Mouse (Mus musculus) retina, postnatal 7 days (tissue): ENCODE data around the gene Ppcdc.

ENCODE experiments used
- DNase-seq: peaks from one replicate; pipeline ENCODE4 v3.0.0-alpha.2; 2012; ENCODE audit warnings: low read depth, low spot score

The Ppcdc gene

DNA sequence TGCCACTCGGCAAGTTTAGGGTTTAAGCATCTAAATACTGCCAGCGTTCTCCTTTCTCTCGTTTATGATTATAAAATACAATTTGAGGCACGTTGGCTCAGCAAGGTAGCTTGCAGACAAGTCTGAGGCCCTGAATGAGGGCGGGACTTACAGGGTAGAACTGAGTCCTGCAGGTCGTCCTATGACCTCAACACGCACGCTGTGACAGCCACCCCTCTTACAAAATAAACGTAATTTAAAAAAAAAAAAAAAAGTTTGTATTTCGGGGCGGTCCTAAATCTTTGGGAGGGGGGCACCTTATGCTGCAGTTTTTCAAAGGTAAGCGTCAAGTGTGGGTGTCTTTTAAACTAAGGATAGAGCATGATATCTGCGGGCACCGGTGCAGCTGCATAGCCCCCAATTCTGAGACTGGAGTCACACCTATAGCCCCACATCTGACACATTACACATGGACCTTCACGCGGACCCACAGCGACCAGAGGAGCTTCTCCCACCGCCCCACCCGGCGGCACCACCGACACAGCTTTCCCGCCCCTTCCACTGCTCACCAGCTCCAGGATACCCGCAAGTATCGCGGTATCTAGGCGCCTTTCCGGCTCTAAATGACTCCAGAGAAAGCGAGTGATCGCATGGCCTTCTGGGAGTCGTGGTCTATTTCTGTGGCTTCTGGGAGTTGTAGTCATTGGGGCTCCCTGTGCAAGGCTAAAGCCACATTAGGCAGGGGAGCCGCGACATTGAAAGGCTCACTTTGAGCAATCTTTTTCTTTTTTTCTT, at the start of gene Ppcdc:
Gene Ppcdc, minus strand, starts transcription at position 603 of the 774 bp plus-strand sequence.
- peak; percentile 89 for DNase-seq

GRCm38 (mm10) chr9:57487807-57488206, 47.9 kb upstream of the Ppcdc start:
- no peak for DNase-seq

DNA sequence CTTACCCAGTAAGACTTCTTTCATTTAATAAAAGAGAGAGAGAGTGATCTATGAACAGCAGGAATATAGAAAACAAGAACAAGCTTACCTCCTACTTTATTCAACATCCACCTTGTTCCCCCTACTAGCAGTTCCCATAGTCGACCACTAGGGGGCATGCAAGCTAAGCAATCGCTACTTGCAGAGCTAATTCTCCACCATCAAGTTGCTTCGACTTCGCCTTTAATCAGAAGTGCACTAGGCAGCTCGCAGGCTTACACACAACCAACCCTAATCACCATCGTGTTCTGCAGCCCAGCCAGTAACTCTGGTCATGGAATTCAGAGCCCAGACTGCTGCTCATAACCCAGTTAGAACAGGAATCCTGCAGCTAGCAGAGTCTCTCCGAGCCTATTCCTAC, 45.9 kb upstream of the Ppcdc start:
- DNase-seq, result peak; percentile 80

DNA sequence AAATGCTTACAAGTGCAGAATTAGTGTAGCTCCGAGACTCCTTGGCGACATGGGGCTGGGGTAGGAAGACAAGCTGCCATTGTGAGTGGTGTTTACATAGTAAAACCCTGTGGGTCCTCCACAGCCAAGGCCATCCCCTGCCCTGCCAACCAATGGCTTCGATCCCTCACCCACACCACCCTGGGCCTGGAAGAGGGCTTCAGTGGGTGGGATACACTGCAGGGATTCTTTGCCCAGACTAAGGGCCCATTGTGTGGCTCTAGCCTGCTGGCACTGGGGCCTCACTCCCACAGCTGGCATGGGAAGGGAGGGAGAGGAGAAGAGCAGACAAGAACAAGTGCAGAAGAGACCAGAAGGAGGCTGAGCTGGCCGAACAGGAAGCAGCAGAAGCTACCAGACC, 29.0 kb upstream of the Ppcdc start:
- no peak for DNase-seq

DNA sequence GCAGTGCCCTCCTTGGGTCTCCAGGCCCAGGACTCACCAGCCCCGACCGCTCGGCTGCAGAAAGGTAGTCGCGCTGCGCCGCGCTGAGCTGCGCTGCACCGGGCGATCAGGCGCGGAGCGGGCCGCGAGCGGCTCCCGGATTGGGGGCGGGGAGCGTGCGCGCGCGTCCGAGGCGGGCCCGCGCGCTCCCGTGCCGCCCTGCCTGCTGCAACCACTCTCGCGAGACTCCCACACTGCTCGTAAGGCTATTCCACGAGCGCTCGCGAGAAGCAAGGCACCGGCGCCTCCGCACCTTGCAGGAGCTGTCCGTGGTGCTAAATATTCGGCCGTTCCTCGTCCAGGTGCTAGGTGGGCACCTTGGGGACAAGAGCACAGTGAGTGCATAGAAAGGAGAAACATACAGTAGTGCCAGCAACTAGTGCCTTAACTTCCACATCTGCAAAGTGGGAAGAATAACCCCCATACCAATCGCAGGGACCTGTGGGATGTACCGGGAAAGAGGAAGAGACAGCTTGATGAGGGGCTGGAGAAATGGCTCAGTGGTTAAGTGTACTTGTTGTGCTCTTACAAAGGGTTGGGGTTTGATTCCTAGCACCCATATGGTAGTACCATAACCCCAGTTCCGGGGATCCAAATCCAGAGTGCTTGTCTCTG, 28.1 kb upstream of the Ppcdc start, which contains the start of gene Scamp5:
Gene Scamp5, minus strand, starts transcription at position 165 of the 654 bp plus-strand sequence.
- peak; percentile 87 for DNase-seq

GRCm38 (mm10) chr9:57467271-57467771, 27.4 kb upstream of the Ppcdc start:
- DNase-seq, result no peak

DNA sequence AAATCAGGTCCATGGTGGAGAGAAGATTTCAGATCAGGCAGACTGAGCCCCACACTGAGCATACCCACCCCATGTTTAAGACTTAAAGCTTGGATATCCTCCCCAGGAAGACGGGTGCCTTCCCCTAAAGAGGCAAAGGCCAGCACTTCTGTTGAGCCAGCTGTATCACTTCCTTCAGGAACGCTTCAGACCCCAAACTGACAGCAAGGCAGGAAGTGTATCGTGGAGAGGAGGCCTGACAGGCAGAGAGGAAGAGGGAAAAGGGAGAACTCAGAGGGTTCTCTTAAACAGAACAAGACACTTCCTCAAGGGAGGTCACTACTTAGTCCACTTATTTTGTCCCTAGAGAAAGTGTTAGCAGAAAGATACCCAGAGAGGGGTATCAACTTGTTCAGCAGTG, 26.2 kb upstream of the Ppcdc start:
- no peak for DNase-seq

DNA sequence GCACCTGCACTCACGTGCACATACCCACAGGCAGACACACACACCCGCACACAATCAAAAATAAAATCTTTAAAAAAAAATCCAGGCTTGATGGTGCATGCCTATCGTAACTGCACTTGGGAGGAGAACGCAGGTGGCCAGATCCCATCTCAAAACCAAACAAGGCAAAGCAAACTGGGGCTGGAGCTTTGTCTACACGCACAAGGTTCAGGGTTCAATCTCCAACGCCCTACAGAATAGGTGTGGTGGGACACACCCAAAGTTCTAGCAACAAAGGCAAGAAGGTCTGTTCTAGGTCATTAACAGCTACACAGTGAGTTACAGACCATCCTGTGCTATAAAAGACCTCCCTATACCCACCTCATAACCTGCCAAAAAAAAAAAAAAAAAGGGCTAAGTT, 22.9 kb upstream of the Ppcdc start:
- no peak for DNase-seq

- DNase-seq, result no peak
These were observed 19.8 kb upstream of the Ppcdc start for GRCm38 (mm10) chr9:57459707-57460106.

- DNase-seq, result no peak
These were observed 13.6 kb upstream of the Ppcdc start for GRCm38 (mm10) chr9:57453516-57453915.

DNA sequence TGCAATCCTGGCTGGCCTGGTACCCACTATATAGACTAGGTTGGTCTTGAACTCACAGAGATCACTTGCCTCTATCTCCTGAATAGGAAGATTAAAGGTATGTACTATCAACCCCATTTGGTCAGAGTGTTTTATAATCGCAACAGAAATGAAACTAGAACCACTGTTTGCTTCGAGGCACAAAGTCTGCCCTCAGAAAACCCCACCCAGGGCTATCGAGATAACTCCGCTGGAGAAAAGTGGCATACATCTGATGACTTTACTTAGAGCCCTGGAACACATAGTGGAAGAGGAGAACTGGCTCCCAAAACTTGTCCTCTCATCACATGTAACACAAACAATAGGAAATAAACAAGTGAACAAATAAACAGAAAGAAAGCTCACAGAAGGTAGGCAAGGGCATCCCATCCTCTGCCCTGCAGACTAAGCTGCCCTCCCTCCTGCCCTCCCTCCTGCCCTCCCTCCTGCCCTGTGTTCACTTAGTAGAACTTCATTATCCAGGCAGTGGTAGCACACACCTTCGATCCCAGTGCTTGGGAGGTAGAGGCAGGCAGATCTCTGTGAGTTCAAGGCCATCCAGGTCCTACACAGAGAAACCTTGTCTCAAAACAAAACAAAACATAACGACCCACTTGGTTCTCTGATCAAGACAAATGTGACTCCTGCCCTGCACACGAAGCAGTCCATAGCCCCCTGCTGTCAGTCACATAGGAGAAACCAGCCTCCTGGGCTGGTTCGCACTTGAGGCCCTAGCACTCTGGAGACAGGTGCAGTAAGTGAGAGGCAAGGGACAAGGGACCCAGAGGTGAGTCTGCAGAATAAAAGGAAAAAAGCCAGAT, 12.9 kb upstream of the Ppcdc start:
- DNase-seq, result no peak

GRCm38 (mm10) chr9:57449715-57450114, 9.8 kb upstream of the Ppcdc start:
- no peak for DNase-seq

- DNase-seq, result no peak
These were observed 696 bp upstream of the Ppcdc start for GRCm38 (mm10) chr9:57440620-57441019.

GRCm38 (mm10) chr9:57439083-57439482, 841 bp downstream of the Ppcdc start:
- no peak for DNase-seq

DNA sequence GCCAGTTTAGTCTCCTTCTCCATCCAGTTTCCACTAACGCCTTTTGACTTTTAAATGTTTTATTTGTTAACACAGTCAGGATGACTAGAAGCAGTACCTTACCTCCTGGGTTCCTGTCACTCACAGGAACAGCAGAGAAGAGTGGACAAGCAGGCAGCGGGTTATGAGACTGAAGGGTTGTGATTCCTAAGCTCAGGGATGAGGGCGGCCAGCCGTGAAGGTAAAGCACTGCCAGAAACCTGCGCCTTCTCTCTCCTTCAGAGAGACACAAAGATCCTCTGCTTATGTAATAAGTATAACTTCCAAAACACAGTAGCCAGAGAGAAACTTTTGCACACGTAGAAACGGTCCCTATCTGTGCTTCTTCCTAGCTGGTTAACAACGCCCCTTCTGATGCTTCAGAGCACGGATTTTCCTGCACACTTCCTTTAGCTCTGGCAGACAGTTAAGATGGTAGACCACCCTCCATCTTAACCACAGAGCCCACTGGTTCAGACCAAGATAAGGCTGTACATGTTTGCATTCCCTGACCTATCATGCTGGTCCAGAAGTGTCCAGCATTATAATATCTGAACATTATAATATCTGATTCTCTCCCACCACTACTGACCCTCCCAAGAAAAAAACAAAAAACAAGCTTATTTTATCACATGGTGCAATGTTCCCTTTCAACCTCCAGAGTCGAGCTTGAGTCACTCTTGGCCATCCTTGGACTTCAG, 1.9 kb downstream of the Ppcdc start:
- no peak for DNase-seq

DNA sequence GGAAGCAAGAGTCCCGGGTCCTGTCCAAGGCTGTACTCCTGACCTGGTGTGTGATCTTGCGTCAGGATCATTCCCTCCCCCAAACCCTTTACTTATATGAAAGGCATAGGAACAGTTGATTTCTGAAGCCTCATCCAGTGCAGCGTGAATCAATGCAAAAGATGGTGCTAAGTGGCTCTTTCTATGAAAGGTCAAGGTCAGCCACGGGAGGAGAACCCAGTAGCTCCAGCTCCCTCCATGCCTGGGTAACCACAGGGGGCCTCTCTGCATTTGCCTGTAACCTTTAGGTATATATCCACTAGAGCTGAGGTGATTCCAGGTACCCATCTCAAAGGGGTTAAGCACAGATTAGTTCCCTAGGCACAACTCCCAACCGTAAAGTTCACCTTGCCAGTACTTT, 3.8 kb downstream of the Ppcdc start:
- DNase-seq, result no peak

- DNase-seq, result no peak
These were observed 5.3 kb downstream of the Ppcdc start for GRCm38 (mm10) chr9:57434405-57435165.

DNA sequence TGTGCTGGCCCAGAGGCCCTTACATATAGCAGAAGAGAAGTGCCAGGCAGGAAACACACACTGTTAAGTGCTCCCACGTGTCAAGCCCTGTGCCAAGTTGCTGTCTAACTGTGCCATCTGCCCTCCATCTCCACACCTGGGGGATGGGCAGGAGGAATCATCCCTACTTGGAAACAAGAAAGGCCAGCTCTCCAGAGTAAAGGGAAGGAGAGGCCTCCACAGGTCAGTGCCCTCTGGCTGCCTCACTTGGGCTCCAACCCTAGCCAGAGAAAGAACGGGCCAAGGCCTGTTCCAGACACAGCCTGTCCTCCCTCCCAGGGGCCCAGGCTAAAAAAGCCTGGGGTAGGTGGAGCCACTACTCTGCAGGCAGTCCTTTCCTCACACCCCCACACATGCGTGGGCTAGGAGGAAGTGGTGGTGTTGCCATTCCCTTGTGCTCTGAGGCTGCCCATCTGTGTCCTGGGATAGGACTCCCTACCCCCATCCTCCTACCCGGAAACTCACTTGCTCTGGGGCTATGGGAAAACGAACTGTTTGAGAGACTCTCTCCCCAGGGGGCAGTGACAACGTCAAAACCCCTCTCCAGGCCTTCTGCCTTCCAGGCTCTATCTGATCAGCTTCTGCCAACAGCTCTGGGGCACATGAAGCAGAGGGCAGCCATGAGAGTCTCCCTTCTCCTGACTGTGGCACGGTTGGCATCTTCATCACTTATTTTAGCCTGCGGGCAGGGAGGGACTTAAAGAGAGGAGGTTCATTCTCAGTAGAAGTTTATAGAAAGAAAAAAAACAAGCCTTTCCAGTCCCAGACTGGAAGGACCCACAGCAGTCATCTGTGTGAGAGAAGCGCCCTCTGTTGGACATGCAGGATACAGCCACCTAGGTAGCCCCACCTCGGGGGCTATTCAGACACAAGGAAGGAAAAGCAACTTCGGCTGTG, 6.6 kb downstream of the Ppcdc start:
- peak; percentile 64 for DNase-seq

DNA sequence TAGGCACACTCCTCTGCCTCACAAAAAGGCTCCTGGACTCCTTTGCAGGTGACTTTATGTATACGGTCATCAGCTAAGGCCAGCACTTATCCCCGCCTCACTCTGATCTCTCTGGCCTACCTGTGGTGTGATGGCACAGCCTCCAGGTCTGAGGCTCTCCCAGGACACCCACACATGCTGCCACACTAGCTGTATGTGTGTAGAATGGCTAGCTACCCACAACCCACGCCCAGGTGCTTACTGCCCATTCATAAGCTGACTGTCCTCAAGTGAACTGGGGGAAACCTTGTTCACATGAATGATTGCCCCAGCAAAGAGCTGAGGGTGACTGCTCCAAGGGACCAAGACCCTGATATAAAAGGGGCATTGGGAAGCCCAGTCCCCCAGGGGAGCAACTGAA, 7.4 kb downstream of the Ppcdc start:
- no peak for DNase-seq

DNA sequence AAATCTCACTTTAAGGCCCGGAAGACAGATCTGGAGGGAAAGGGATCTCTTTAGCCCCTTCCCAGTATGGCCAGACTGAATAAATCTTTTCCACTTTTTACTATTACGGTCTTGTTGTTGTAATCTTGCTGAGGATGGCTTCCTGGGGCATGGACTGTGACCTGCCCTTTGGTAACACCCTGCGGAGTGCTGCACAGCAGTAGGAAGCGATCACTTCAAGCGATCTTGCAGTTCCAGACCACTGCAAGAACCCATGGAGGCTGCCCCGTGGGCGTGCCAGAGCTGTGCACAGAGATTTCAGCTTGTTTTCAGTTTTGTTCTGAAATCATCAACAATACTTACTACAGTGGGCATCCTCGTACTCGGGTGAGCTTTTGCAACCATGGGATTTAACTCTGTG, 8.7 kb downstream of the Ppcdc start:
- no peak for DNase-seq
